Mouse (Mus musculus) kidney, adult 9 months (tissue): ENCODE results near the gene Cnn1.

ENCODE experiments used
- DNase-seq: peaks from one replicate; pipeline ENCODE4 v3.0.0; 2022

Cnn1 gene

DNA sequence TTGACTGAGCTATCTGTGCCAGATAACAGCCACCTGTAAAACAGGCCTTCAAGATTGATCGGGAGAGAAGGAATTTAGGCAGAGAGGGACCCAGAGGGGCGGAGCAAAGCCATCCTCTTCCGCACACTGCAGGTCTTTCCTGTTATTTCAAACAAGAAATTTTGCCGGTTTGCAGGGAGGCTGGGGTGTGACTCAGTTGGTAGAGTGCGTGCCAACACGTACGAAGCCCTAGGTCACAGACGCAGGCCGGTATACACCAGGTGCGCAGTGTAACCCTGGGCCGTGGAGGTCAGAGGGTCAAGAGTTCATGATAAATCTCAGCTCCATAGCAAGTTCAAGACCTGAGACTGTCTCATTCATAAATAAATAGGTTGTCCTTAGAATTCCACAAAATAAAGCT lies 33.2 kb downstream of the Cnn1 start:
- no peak for DNase-seq

DNA sequence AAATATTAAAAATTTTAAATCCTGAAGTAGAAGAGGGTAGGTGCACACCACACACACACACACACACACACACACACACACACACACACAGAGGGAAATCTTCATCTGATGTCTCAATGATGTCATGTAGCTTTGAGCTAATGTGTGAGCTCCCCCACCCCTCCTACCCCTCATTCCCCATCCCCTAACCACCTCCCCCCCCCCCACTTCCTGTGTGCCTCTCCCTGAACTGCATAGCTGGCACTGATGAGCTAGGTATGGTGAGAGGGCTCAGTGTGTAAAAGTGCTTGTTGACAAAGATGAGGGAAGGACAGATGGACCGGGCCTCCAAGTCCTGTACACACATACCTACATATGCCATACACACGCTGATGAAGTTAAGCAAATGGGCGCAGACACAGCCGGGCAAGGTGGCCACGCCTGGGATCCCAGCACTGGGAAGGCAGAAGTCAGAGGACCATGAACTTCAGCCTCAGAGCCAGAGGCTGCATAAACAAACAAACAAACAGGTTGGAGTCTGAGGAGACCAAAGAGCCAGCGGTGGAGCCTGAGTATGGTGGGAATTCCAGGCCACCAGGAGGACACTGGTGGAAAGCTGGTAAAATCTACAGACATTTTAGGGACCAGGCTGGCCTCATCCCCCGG lies 35.4 kb downstream of the Cnn1 start:
- DNase-seq = no peak

DNA sequence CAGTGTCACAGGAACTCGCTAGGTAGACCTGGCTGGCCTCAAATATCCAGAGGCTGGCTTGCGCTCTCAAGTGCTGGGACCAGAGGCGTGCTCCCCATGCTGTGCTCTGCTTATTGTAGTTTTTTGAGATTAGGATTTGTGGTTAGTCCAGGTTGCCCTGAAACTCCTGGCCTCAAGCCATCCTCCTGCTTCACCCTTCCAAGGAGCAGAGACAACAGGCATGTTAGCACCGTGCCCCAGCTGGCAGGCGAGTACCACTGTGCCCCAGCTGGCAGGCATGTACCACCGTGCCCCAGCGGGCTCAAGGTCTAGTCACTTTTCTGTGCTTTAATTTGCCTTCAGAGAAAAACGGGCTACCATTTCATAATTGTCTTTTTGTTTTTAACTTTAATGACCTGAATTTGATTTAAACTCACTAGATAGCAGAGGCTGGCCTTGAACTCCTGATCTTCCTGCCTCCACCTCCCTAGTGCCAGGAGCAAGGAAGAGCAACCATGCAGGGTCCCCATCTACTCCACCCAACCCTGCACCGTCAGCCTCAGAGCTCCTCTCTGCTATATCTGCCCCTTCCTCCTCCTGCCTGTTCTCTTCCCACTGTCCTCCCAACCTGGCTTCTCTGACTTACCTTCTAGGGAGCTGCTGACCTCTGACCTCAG lies 36.1 kb downstream of the Cnn1 start:
- DNase-seq = no peak

DNA sequence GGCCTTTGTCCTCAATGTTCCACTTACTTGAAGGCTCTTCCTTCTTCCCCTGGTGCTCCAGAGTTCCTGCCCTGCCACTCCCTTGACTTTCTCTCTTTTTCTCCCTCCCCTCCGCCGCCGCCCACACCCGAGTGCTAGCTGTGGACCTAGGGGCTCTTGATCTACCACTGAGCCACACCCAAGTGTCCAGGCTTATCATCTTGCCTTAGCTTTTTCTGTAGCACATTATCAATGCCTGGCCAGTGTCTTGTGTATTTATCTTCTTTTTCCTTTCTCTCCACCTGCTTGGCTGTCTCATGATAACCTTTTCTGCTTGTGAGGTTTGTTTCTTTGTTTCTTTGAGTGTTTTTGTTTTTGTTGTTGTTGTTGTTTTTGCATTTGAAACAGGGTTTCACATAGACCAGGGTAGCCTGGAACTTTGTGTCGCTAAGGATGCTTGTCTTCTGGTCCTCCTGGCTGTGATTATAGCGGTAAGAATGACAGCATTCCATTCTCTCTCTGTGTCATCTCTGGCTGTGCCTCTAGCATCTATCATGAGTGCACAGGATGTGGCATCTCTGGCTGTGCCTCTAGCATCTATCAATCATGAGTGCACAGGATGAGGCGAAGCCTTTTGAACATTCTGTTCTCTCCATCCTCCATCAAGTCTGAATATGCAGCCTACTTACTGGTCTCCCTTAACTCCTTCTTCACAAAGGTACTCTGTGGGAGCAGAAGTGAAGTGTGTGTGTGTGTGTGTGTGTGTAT lies 36.8 kb downstream of the Cnn1 start, which contains the start of gene Acp5:
TSS of gene Acp5 (minus strand) at position 68 of the 747 bp plus-strand sequence.
- DNase-seq = no peak

- DNase-seq = no peak
Measured at GRCm38 (mm10) chr9:22136765-22137547, 37.9 kb downstream of the Cnn1 start.

GRCm38 (mm10) chr9:22138480-22138879 lies 39.5 kb downstream of the Cnn1 start:
- DNase-seq = peak; percentile 49

GRCm38 (mm10) chr9:22139746-22140145 lies 40.7 kb downstream of the Cnn1 start:
- DNase-seq = no peak

DNA sequence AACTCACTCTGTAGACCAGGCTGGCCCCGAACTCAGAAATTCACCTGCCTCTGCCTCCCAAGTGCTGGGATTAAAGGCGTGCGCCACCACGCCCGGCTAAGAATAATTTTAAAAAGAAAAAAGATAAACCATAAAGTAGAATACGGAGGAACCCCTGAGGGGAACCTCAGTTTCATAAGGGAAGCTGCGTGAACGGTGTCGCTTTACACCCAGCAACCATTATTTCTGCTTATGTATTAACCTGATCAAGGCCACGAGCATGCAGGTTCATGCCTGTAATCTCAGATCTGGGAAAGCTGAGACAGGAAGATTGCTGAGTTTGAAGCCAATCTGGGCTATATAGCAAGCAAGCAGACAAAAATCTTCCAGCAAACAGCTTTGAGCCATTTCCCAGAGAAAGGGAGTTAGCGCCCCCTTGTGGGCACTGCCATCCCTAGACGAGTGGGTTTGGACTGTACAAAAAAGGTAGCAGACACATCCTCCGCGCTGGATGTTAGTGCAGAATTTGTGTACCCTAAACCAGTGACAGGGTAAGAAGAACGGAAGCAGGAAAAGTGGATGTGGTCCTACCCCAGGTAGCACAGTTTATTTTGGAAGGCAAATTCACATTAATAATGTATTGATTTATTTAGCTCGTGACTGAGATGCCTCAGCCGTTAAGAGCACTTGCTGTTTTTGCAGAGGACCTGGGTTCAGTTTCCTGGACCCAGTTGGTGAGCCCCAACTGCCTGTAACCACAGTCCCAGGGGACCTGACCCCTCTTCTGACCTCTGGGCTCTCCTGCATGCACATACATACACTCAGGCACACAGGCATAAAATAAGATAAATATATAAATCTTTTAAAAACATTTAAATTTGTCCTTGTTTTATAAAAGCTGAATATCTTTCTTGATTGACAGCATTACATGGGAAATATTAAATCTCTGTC lies 44.4 kb downstream of the Cnn1 start:
- peak; percentile 88 for DNase-seq

- no peak for DNase-seq
Measured at GRCm38 (mm10) chr9:22144304-22144965, 45.4 kb downstream of the Cnn1 start.

GRCm38 (mm10) chr9:22149426-22150248 lies 50.6 kb downstream of the Cnn1 start:
- peak; percentile 81 for DNase-seq

- peak; percentile 77 for DNase-seq
Measured at GRCm38 (mm10) chr9:22150249-22150693, 51.3 kb downstream of the Cnn1 start.

GRCm38 (mm10) chr9:22150946-22151345 lies 51.9 kb downstream of the Cnn1 start:
- DNase-seq = no peak

- DNase-seq = no peak
Measured at GRCm38 (mm10) chr9:22153810-22154209, 54.8 kb downstream of the Cnn1 start.

DNA sequence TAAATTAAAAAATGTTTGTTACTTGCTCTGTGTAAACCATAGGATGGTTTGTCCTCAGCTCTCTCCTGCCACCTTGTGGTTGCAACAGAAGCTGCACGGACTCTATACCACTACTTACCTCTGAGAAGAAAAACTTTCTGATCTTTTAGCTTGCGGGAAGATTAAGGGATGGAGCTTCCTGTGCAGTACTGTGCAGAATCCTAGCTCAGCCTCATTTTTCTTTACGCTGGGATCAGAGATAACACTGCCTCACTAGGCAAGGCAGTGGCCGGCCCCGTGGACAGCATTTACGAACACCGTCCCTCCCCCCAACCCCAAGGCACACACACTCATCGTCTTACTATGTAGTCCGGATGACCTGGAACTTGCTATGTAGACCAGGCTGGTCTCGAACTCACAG lies 56.6 kb downstream of the Cnn1 start:
- peak; percentile 74 for DNase-seq

- peak; percentile 99 for DNase-seq
Measured at GRCm38 (mm10) chr9:22156497-22157245, 57.7 kb downstream of the Cnn1 start, which contains the start of gene Pigyl. Gene Pigyl, plus strand, starts transcription at chr9:22156846.

GRCm38 (mm10) chr9:22157516-22158265 lies 58.7 kb downstream of the Cnn1 start:
- no peak for DNase-seq
